Mouse (Mus musculus) ovary, postnatal 14 days (tissue): ENCODE data around the gene Nupl1.

Experiments used
- DNase-seq: peaks from one replicate; pipeline ENCODE4 v3.0.0; 2022; ENCODE audit warnings: low spot score

Gene Nupl1

GRCm38 (mm10) chr14:60238551-60238950, 12.7 kb downstream of the Nupl1 start:
- no peak for DNase-seq

GRCm38 (mm10) chr14:60219886-60220285, 31.3 kb downstream of the Nupl1 start:
- DNase-seq = no peak

DNA sequence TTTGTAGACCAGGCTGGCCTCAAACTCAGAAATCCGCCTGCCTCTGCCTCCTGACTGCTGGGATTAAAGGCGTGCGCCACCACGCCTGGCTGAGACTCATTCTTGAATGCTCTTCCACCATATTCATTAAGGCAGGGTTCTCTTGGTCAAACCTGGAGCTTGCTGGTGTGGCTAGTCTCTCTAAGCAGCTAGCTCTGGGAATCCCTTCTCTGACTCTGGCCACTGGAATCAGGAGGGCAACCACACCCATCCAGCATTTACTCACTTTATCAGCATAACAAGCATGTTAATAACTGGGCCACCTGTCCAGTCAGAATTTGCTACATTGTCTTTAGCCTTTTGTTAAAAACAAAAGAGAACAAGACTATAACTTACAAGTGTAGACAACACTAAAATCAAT, 33.6 kb downstream of the Nupl1 start:
- DNase-seq = no peak

DNA sequence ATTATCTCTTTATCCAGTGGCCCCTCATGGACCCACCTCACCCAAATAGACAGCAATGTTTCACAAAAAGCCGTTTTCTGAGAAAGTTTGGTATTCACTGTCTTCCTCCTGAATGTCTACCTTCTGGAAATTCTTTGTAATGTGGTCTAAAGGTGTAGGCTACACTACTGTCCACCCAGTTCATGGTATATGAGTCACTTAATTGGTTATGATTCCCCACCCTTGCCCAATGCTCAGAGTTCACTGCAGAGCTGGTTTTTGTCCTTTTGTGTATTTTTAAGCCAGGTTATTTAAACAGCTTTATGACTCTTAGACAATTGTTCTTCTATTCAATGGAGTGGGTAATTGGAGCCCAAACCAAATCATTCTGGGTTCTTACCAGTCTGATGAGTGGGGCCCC, 35.1 kb downstream of the Nupl1 start:
- no peak for DNase-seq

DNA sequence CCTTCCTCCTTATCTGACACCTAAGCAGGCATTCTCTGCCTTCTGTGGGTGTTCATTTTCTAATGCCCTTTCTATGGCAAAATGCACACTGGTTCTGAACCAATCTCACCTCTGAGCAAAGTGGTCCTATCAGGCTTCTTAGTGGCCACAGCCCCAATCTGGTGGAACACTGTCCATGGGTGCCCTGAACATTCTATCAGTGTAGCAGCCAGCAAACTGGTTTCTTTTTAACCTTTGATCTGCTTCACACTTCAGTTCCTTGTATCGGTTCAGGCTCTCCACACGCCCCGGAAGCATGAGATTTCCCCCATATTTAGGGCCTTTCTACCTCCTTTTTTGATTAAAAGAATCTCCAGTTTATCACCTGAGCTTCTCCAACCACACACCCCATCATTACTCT, 36.2 kb downstream of the Nupl1 start:
- no peak for DNase-seq

- DNase-seq = no peak
Measured at GRCm38 (mm10) chr14:60214040-60214439, 37.2 kb downstream of the Nupl1 start.

DNA sequence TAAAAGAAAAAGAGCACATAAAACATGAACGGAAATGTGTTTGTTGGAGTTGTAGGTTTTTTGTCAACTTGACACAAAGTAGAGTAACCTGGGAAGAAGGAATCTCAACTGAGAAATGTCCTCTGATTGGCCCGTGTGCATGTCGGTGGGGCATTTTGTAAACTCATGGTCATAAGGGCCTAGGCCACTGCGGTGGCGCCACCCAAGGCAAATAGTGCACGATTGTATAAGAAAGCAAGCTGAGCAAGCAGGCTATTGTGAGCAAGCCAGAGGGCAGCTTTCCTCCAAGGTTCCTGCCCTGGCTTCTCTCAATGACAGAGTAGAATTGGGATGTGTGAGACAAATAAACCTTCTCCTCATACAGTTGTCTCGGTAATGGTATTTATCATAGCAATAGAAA, 42.1 kb downstream of the Nupl1 start:
- DNase-seq = no peak

GRCm38 (mm10) chr14:60204993-60205392, 46.2 kb downstream of the Nupl1 start:
- DNase-seq = no peak

DNA sequence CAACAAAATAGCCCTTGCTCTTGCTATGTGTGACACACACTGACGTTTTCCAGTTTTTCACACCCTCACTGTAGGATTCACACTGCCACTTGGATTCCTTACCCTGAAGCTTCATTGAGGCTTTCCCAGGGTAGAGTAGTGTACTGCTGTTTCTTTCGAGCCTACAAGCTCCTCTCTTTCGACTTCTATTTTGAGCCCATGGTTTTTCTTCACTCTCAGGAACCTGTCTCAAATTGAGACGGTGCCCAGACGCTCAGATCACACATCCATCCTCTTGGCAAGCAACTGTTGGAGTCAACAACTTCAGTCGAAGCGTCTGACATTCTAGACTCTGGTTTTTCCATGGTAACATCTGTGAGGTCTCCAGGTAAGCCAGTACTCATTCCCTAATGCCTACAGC, 54.3 kb downstream of the Nupl1 start, which contains the start of gene Atp8a2:
TSS of gene Atp8a2 (minus strand) at position 296 of the 400 bp plus-strand sequence.
- DNase-seq = no peak

GRCm38 (mm10) chr14:60195999-60196398, 55.2 kb downstream of the Nupl1 start:
- no peak for DNase-seq

DNA sequence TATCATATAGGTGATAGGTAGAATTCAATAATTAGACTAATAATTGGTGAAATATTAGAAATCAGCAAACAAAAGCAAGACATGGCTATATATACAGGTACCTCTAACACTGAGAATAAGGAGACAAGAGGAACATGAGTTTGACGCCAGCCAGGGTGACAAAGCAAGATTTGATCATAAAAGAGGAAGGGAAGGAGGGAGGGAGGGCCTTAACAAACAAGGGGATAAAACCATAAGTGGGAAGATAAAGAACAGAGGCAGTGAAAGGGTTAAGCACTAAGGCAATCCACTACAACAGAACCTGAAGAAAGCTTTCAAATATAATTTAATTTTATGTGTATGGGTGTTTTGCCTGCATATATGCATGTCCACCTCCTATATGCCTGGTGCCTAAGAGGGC, 56.6 kb downstream of the Nupl1 start:
- DNase-seq = no peak

GRCm38 (mm10) chr14:60189771-60190170, 61.5 kb downstream of the Nupl1 start:
- no peak for DNase-seq

DNA sequence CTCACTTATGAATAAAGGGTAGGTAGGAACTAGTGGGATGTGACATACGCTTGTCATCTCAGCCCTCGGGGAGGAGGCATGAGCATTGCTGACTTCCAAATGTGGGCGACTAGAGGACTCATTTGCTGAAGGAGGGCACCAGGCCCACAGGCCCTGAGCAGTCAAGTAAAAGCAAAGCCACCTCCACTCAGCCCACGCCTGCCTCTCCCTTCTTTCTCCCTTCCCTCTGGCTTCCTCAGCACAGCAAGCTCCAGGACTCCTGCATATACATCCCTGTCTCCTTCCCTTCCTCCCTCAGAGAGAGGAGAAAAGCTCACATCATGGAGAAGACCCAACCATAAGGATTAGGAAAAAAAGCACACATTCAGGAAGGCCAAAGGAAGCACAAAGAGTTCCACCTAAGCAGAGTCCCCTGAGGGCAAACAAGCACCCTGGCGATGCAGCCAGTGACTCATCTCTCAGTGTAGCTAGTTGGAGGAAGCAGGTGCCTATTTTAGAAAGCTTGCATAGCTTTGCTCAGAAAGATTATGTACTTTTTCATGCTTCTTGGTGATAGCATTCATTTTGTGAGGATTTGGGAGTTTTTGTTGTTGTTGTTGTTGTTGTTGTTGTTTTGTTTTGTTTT, 62.9 kb downstream of the Nupl1 start:
- DNase-seq = no peak

GRCm38 (mm10) chr14:60181306-60181705, 69.9 kb downstream of the Nupl1 start:
- DNase-seq = no peak

DNA sequence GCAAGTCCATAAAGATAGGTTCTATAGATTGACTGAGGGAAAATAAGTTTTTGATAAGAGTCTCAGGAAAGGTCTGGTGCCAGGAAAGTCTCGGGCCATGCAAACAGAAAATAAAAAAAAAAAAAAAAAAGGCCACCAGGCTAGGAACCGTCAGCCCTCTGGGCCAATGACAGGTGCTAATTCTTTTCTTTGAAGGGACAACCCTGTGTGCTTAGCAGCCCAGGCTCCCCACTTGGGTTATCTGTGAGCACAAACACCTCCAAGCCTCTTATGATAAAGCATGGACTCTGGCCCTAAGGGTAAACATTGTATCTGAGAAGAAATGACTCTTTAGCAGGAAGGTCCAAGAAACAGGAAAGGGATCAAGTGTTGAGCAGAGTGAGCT, 72.7 kb downstream of the Nupl1 start:
- DNase-seq = no peak

GRCm38 (mm10) chr14:60177614-60178570, 73.3 kb downstream of the Nupl1 start:
- DNase-seq = peak; percentile 1

DNA sequence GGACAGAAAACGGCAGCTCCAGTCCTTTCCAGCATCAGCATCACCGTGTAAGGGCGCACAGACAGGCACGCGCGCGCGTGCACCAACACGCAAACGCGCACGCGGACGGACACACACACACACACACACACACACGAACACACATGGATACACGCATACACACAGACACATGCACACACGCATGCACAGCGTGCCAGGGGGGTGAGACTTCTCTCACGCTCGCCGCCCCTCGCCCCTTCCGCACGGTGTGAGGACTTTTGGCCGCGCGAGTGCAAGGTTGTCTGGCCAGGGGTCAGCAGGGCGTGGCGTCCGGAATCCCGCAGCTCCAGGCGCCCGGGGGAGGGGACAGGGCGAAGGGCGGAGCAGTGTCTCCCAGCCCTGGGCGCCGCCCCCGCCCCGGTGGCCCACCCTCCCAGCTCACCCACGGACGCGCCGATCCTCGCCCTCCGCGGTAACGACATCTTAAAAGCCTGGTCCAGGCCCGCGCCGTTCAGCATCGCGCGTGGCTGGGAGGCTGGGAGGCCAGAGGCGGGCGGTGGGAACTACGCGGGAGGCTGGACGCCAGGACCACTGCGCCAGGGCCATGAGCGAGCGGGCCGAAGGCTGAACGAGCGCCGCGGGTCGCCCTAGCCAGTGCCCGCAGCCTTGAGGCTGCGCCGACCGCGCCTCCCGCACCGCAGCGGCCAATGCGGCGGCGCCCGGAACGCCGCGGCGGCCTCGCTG, 74.2 kb downstream of the Nupl1 start:
- DNase-seq = peak; percentile 13

GRCm38 (mm10) chr14:60176469-60176890, 74.8 kb downstream of the Nupl1 start:
- DNase-seq = no peak

DNA sequence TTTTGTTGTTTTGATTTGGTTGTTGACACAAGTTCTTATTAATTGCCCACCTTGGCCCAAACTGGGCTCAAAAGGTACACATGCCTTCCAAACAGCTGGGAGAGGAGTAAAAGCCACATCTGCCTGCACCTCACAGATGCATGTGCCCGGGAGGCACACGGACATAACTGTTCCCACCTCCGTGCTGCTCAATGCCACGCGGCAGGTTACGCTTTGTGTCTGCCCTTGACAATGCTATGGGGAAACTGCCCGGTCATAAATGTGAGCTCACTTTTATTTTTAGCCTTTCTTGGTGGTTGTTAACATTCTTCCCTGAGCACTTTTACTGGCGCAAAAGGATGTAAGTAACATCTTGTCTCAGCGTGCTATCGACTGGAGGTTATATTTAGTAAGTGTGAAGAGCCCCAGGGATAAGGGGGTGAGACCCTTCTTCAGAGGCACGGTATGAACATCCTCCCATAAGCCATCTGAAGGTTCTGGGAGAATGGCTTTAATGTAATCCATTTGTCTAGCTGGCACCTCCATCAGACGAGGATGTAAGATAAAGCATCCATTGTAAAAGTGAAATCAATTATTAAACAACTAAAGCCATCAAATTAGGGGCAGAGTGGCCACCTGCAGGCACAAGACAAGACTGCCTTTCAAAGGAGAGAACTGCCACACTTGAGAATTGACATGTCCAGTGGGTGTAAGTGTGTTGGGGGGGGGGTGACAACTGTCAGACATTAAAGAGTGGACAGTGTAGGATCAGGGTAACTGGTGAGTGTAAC, 78.8 kb downstream of the Nupl1 start:
- DNase-seq = no peak

DNA sequence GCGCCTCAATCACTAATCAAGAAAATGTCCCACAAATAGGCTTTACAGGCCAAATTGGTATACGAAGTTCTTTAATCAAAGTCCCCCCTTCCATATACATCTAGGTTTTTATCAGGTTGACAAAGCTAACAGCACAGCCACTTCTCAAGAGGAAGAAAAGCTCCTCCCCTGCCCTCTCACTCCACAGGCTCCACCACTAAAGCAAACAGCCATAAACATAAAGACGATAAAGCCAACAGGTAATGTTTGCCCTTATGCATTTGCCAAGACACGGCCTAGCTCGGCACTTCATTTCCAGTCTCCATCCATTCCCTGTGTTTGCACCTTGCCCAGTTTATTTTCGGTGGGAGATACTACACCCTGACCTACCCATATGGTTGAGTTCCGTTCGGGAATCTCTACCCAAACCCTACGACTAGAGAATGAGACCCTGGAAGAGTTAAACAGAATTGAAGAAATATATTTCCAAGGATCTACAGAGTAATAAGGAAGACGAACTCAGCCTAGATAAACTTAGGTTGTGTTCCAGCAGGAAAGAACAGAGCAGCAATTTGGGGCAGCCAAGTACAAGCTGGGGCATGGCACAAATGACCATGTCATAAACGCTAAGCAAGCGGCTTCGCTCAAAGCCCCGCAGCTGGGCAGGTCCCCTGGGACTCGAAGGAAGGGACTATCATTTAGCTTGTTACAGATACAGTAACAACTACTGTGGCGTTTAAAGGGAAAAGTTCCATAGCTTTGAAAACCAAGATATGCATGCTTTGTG, 80.2 kb downstream of the Nupl1 start:
- DNase-seq = no peak

DNA sequence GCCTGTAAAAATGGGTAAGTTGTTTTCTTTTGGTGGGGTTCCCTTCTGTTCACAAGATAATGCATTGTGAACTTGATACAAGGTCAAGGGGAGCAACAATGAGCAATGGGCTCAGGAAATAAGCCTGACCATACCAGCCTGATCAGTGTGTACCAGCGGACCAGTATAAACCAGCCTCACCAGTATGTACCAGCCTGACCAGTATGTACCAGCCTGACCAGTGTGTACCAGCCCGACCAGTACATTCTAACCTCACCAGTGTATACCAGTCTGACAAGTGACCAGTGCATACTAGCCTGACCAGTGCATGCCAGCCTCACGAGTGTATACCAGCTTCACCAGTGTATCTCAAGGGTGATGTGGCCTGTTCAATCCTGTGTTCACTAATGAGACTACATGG, 87.9 kb downstream of the Nupl1 start:
- no peak for DNase-seq
